Mouse (Mus musculus) stomach, embryonic 14.5 days (tissue): ENCODE results near the gene Extl2. TPM values are rescaled to one million over a fixed set of nuclear protein-coding genes. Genes with fewer than 3 reads are reported as not detected.

Source experiments
- ATAC-seq: fragments of 200-750 bp; cut with Nextera tagmentation; 2 replicates; pipeline ENCODE4 v1.8.0; 2017; ENCODE audit warnings: low read depth, moderate TSS enrichment; ENCODE audit not compliant: insufficient number of reproducible peaks, insufficient read depth, low FRiP score
- H3K27ac ChIP-seq: fragments of 300-500 bp; sonication (generic); 2 replicates; pipeline ENCODE4 v1.5.1; 2014; ENCODE audit warnings: mild to moderate bottlenecking, low read length, moderate library complexity, mixed read lengths
- H3K27me3 ChIP-seq: fragments of 300-500 bp; sonication (generic); 2 replicates; pipeline ENCODE4 v1.6.1; 2014; ENCODE audit warnings: low read length, control low read depth, mixed read lengths; ENCODE audit not compliant: control insufficient read depth, insufficient read depth
- H3K36me3 ChIP-seq: fragments of 300-500 bp; sonication (generic); 2 replicates; pipeline ENCODE4 v1.6.1; 2014; ENCODE audit warnings: mild to moderate bottlenecking, control low read depth, low read length, moderate library complexity, mixed read lengths; ENCODE audit not compliant: control insufficient read depth, insufficient read depth
- H3K4me1 ChIP-seq: fragments of 300-500 bp; sonication (generic); 2 replicates; pipeline ENCODE4 v1.6.1; 2014; ENCODE audit warnings: low read length, control low read depth, mixed read lengths; ENCODE audit not compliant: control insufficient read depth, insufficient read depth
- H3K4me2 ChIP-seq: fragments of 300-500 bp; sonication (generic); replicated peaks from 2 replicates; pipeline ENCODE4 v1.6.1; 2014; ENCODE audit warnings: low read depth, low read length, control low read depth
- H3K4me3 ChIP-seq: fragments of 300-500 bp; sonication (generic); 2 replicates; pipeline ENCODE4 v1.5.1; 2014; ENCODE audit warnings: low read depth, low read length, control low read depth
- H3K9ac ChIP-seq: fragments of 300-500 bp; sonication (generic); replicated peaks from 2 replicates; pipeline ENCODE4 v1.6.1; 2014; ENCODE audit warnings: low read depth, mild to moderate bottlenecking, control low read depth, low read length, moderate library complexity, mixed read lengths
- H3K9me3 ChIP-seq: fragments of 300-500 bp; sonication (generic); 2 replicates; pipeline ENCODE4 v1.6.1; 2016; ENCODE audit warnings: low read depth, low read length, control low read depth; ENCODE audit not compliant: control insufficient read depth
- WGBS: fragments of 180-500 bp; shearing (Covaris S2); extraction: QIAGEN DNeasy Blood & Tissue Kit; methylation state at CpG from one replicate; pipeline ENCODE4 v1.1.7; 2014; 5-methylcytosine and 5-hydroxymethylcytosine counted together
- polyA plus RNA-seq: library from polyadenylated mRNA; unstranded; fragments of >200 nt; fragmentation: Nextera tagmentation; extraction: Ambion mirVana; gene quantifications from 2 replicates; pipeline ENCODE4 v1.2.1, GENCODE M21; 2014

The Extl2 gene
- 26.9 and 28.9 TPM in 2 replicates for polyA plus RNA-seq

GRCm38 (mm10) chr3:116006978-116007940 is at the start of gene Extl2, which contains the start of gene Slc30a7:
TSS of gene Extl2 (plus strand) at chr3:116007462.
TSS of gene Slc30a7 (minus strand) at chr3:116007406.
- WGBS = under 1% methylated on average over 66 of the region's 67 CpGs
- Histone ChIP-seq H3K9ac (peak within 1 kb of the TSS; percentile 66), H3K4me3 (peak within 1 kb of the TSS; percentile 86), H3K4me1 (peaks cover 4% of the 10 kb centered on the region; the same call in 1 of the 2 replicates), H3K27me3 (no peaks in the 10 kb centered on the region), H3K4me2 (peak within 1 kb of the TSS; percentile 93), H3K27ac (peak within 1 kb of the TSS; percentile 92), H3K9me3 (no peaks in the 10 kb centered on the region), H3K36me3 (peaks cover 8% of the 10 kb centered on the region; the same call in 1 of the 2 replicates)
- peak; percentile 92 for ATAC-seq

DNA sequence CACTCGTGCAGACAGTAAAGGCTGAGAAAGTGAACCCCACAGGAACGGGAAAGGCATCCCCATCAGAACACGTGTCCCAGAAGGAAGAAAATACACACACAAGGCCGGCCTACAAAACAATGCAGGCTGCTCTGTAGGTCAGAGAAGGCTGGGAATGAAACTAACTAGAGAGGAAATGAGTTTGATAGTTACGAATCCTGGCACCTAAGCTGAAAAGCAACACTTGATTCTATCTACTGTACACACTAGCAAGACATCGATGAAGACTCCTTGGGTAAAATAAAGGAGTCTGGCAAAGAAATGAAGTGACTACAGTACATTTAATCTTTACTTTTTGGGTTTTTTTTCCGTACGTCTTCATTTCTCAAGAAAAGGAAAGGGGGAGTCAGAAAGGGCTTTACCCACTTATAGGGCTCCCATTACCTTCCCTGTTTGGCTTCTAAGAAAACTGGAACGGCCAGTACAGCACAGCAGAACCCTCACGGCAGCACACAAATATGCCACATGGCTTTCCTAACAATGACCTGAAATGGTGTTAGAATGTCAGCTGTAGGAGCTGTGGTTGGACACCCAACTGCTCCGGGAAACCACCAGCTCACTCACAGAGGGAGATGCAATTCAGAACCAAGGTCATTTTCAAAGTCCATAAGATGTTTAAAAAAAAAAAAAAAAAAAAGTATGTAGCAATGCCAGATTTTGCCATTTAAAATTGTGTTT is 45.8 kb upstream of the Extl2 start:
- H3K27me3 ChIP-seq = no peaks in the 10 kb centered on the region
- WGBS = 90% methylated on average over 11 of the region's 11 CpGs
- ATAC-seq = no peak

GRCm38 (mm10) chr3:115962028-115962415 is 45.2 kb upstream of the Extl2 start:
- Histone ChIP-seq H3K36me3 (peaks cover 13% of the 10 kb centered on the region; the same call in 1 of the 2 replicates), H3K4me1 (no peaks in the 10 kb centered on the region), H3K27ac (no peak overlapping the region), H3K9me3 (no peaks in the 10 kb centered on the region), H3K27me3 (no peaks in the 10 kb centered on the region), H3K4me3 (no peak overlapping the region), H3K9ac (no peak overlapping the region), H3K4me2 (no peak overlapping the region)
- WGBS = 89% methylated on average over 4 of the region's 4 CpGs
- no peak for ATAC-seq

More for the DNA sequence above, 45.8 kb upstream of the Extl2 start:
- H3K36me3 ChIP-seq = peaks cover 13% of the 10 kb centered on the region; the same call in 1 of the 2 replicates
- H3K4me2 ChIP-seq = no peak overlapping the region
- H3K4me3 ChIP-seq = no peak overlapping the region
- H3K27ac ChIP-seq = no peak overlapping the region
- H3K9ac ChIP-seq = no peak overlapping the region
- no peaks in the 10 kb centered on the region for H3K9me3 ChIP-seq
- no peaks in the 10 kb centered on the region for H3K4me1 ChIP-seq

- Histone ChIP-seq H3K4me3 (no peak overlapping the region), H3K4me2 (no peak overlapping the region), H3K36me3 (peaks cover 5% of the 10 kb centered on the region; the same call in 1 of the 2 replicates), H3K27me3 (no peaks in the 10 kb centered on the region), H3K9ac (no peak overlapping the region), H3K4me1 (no peaks in the 10 kb centered on the region), H3K27ac (no peak overlapping the region), H3K9me3 (no peaks in the 10 kb centered on the region)
- no peak for ATAC-seq
- 96% methylated on average over 1 of the region's 1 CpGs for WGBS
Observed at GRCm38 (mm10) chr3:115963597-115963996, 43.7 kb upstream of the Extl2 start.

DNA sequence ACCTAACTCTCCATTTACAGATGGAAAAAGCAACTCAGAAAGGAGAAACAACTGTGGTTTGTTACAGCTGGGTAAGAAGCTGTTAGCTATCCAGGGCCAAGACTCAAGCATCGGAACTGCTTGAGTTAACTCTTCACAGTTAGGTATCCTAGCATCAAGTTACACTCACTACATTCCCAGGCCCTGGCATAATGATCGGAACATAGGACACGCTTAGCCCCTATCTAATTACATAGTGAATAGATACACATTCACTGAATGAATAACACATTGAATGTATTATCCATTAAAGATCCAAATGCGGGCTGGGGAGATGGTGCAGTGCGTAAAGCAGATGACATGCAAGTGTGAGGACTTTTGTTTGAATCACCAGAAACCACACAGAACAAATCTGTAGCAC is 43.2 kb upstream of the Extl2 start:
- Histone ChIP-seq H3K9me3 (no peaks in the 10 kb centered on the region), H3K27ac (no peak overlapping the region), H3K9ac (no peak overlapping the region), H3K36me3 (peaks cover 2% of the 10 kb centered on the region; the same call in 1 of the 2 replicates), H3K4me3 (no peak overlapping the region), H3K4me2 (no peak overlapping the region), H3K4me1 (no peaks in the 10 kb centered on the region), H3K27me3 (no peaks in the 10 kb centered on the region)
- WGBS = 87% methylated on average over 5 of the region's 5 CpGs
- ATAC-seq = no peak

DNA sequence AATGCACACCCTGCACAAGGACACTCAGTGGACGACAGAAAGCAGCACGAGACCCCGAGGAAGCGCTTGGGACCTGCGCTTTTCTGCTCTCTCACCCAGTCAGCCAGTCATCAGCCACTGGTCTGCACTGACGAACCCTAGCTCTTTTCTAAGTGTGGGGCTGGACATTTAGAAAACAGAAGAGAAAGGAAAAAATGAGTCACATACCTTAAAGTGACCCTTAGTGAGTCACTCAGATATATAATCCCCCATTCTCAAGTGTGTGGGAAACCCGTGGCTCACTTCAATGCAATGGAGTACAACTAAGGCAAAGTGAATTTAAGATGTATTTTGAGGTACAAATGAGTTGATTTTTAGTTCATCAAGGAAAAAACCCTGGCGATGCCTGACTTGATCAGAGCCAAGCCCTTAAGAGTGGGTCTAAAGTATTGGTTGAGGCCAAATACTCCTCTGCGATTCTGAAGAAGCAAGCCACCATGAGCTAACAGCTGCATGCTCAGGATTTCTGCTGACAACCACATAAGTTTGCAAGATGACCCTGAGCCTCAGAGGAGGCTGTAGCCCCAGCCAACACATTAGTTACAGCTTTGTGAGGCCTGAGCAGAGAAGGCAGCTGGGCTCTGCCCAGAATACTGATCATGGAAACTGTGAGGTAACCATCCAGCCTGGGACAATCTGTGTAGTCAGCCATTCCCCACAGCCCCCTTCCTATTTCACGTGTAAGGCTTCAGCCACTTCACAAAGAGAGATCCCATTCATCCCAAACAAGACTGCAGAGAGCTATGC is 38.3 kb upstream of the Extl2 start:
- H3K36me3 ChIP-seq = peaks cover 16% of the 10 kb centered on the region
- H3K4me2 ChIP-seq = no peak overlapping the region
- no peaks in the 10 kb centered on the region for H3K27me3 ChIP-seq
- H3K4me3 ChIP-seq = no peak overlapping the region
- ATAC-seq = no peak
- no peaks in the 10 kb centered on the region for H3K9me3 ChIP-seq
- no peak overlapping the region for H3K9ac ChIP-seq
- H3K27ac ChIP-seq = no peak overlapping the region
- WGBS = 87% methylated on average over 10 of the region's 10 CpGs
- H3K4me1 ChIP-seq = no peaks in the 10 kb centered on the region

GRCm38 (mm10) chr3:115971045-115971785 is 36.0 kb upstream of the Extl2 start:
- Histone ChIP-seq H3K36me3 (peaks cover 18% of the 10 kb centered on the region), H3K4me2 (no peak overlapping the region), H3K4me3 (no peak overlapping the region), H3K9ac (no peak overlapping the region), H3K4me1 (no peaks in the 10 kb centered on the region), H3K9me3 (no peaks in the 10 kb centered on the region), H3K27me3 (no peaks in the 10 kb centered on the region), H3K27ac (no peak overlapping the region)
- no peak for ATAC-seq
- WGBS = 92% methylated on average over 20 of the region's 20 CpGs
